Mouse (Mus musculus): Measurements from ENCODE around the gene Gm3448. TPM values are rescaled to one million over a fixed set of nuclear protein-coding genes. Genes with fewer than 3 reads are reported as not detected.
"Not testable (repeated sequence)": the region's sequence is repeated elsewhere in the genome, so short reads cannot be mapped to it uniquely, and the experiment has no call there.

Gm3448 gene
- polyA plus RNA-seq, 1 experiment = 0.13 TPM

DNA sequence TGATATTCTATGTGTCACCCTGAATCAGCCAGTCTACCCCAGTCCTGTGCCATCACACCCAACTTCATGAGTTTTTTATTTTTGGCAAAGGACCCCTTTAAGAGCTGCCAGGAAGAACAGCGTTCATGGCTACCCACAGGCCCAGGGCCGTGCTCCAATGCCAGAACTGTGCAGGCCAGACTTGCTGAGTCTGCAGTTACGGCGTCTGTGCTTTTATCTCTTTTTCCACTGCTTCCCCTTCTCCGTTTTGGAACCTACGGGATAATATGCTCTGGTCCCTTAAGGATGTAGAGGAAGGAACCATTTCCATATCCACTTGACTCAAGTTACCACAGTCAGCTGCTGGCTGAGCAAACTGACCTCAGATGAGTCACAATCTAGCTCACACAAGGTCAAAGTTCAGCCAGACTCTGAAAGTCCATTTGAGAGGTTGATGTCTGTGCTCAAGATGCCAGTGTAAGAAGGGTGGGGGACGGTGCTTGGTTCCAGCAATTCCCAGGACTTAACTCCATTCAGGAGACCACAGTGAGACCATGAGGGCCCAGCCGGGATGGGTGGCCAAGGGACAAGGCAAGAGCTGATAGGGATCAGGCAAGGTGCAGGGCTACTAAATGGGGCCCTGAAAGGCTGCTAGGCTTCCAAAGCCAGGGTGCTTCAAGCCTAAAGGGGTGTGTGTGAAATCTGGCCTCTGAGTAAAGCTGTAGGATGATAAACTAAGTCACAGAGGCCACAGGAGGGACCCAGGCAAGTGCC is 26.9 kb upstream of the Gm3448 start:
- TF ChIP-seq GATA1 (IDR thresholded peaks at IDR 0.05; ENCODE audit: low read length) (no peak), TAL1 (IDR thresholded peaks at IDR 0.05; ENCODE audit: low read length) (no peak)

DNA sequence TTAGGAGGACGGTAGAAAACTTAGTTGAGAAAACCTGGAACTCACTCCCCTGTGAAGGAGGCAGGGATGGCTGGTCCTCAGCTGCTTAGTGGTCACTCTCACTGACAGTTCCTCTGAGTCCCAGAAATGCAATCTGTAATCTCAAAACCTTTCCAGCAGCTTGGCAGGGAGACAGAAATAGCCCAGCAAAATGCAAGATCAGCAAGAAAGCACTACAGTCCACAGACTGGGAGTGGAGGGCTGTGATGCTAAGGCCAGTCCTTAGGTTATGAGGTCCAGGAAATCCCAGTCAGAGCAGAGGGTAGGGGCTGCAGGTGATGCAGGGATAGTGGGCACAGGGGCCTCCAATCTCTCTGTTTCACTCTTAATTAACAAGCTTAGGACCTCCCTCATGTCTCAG is 25.6 kb upstream of the Gm3448 start:
- no peaks in the 10 kb centered on the region for H3K27me3 ChIP-seq (ENCODE audit: control insufficient read depth)
- no peak for TF ChIP-seq TAL1 (IDR thresholded peaks at IDR 0.05; ENCODE audit: low read length)
- TF ChIP-seq GATA1 (IDR thresholded peaks at IDR 0.05; ENCODE audit: low read length) = no peak
- no peaks in the 10 kb centered on the region for H3K9me3 ChIP-seq (ENCODE audit: control insufficient read depth, low read length)
- peaks cover 31% of the 10 kb centered on the region for H3K36me3 ChIP-seq (ENCODE audit: control insufficient read depth)
- no peaks in the 10 kb centered on the region; the same call in 1 of the 2 replicates for H3K4me1 ChIP-seq (ENCODE audit: control insufficient read depth)
- no peak overlapping the region for H3K4me3 ChIP-seq (replicated peaks)

More for the DNA sequence above, 26.9 kb upstream of the Gm3448 start:
- Histone ChIP-seq H3K4me3 (replicated peaks) (no peak overlapping the region), H3K4me1 (ENCODE audit: control insufficient read depth) (no peaks in the 10 kb centered on the region; the same call in 1 of the 2 replicates), H3K9me3 (ENCODE audit: control insufficient read depth, low read length) (no peaks in the 10 kb centered on the region), H3K27me3 (ENCODE audit: control insufficient read depth) (no peaks in the 10 kb centered on the region), H3K36me3 (ENCODE audit: control insufficient read depth) (peaks cover 23% of the 10 kb centered on the region)

- Histone ChIP-seq H3K27me3 (ENCODE audit: control insufficient read depth) (no peaks in the 10 kb centered on the region), H3K9me3 (ENCODE audit: control insufficient read depth, low read length) (no peaks in the 10 kb centered on the region), H3K36me3 (ENCODE audit: control insufficient read depth) (peaks cover 40% of the 10 kb centered on the region), H3K4me1 (ENCODE audit: control insufficient read depth) (no peaks in the 10 kb centered on the region; the same call in 1 of the 2 replicates), H3K4me3 (replicated peaks) (no peak overlapping the region)
- TF ChIP-seq GATA1 (IDR thresholded peaks at IDR 0.05; ENCODE audit: low read length) (no peak), TAL1 (IDR thresholded peaks at IDR 0.05; ENCODE audit: low read length) (no peak)
Measured at GRCm38 (mm10) chr17:15066066-15066465, 24.7 kb upstream of the Gm3448 start.

DNA sequence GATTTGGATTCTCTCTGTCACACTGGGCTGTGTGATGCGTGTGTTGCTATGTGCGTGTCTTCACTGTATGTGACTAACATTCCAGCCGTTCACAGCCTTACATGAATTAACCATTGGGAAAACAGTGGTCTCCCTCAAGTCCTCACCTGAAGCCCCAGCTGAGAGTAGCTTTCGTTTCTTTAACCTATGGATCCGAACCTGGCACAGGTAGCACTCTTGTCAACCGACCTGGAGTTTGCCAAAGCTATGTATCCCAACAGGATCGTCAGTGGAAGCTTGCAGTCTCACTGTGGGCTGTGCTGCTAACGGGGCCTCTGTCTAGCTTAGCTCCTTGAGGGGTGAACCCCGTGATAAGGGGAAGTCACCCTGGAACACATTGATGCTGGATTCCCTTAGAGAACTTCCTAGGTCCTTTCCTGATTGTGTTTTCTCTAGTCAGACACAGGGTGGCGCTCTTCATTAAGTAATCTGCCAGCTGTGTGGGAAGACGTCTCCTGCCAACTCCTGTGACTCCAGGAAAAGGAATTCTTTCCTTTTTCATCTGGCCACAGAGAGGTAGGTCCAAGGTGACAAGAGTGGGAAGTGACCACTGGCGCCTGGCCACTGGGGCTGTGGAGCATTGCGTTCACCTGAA is 24.2 kb upstream of the Gm3448 start:
- no peaks in the 10 kb centered on the region for H3K9me3 ChIP-seq (ENCODE audit: control insufficient read depth, low read length)
- H3K4me3 ChIP-seq (replicated peaks) = no peak overlapping the region
- H3K4me1 ChIP-seq (ENCODE audit: control insufficient read depth) = no peaks in the 10 kb centered on the region; the same call in 1 of the 2 replicates
- no peaks in the 10 kb centered on the region for H3K27me3 ChIP-seq (ENCODE audit: control insufficient read depth)
- no peak for TF ChIP-seq TAL1 (IDR thresholded peaks at IDR 0.05; ENCODE audit: low read length)
- TF ChIP-seq GATA1 (IDR thresholded peaks at IDR 0.05; ENCODE audit: low read length) = no peak
- H3K36me3 ChIP-seq (ENCODE audit: control insufficient read depth) = peaks cover 45% of the 10 kb centered on the region

DNA sequence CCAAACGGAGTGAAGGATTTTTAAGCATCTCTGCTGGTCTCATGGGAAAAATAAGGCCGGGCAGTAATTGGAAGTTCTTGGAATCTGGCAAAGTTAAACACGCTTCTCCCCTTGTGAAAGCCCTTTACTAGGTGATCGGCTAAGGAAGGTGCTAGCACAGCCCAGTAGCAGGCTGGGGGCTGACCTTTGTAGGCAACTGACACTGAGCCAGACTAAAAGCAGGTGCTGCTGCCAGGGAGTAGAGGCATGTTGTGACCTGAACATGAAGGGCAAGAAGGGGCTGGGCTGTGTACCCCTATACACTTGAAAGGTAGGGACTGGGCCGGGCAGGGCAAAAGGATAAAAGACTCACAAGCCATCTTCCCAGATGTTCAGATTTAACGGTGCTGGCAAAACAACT is 19.0 kb upstream of the Gm3448 start:
- Histone ChIP-seq H3K4me1 (ENCODE audit: control insufficient read depth) (peaks cover 4% of the 10 kb centered on the region; the same call in 1 of the 2 replicates), H3K9me3 (ENCODE audit: control insufficient read depth, low read length) (no peaks in the 10 kb centered on the region), H3K4me3 (replicated peaks) (no peak overlapping the region), H3K27me3 (ENCODE audit: control insufficient read depth) (no peaks in the 10 kb centered on the region), H3K36me3 (ENCODE audit: control insufficient read depth) (peaks cover 91% of the 10 kb centered on the region)
- no peak for TF ChIP-seq TAL1 (IDR thresholded peaks at IDR 0.05; ENCODE audit: low read length)
- no peak for TF ChIP-seq GATA1 (IDR thresholded peaks at IDR 0.05; ENCODE audit: low read length)

DNA sequence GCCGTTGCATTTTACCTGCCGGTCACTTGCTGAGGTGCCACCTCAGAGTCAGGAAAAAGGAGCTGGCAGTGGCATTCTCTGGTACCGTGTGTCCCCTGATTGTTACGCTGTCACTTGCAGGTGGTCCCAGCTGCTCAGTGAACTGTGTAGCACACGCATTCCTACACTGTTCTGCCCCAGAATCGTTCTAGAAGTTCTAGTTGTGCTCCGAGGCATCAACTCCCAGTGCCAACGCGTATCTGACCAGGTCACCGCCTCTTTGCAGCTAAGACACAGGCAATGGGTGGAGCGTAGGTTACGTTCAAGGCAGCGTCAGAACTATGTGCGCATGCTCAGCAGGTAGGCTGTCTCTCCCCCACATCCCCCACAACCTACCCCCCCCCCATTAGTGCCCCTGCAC is 18.3 kb upstream of the Gm3448 start:
- H3K36me3 ChIP-seq (ENCODE audit: control insufficient read depth) = peaks cover 92% of the 10 kb centered on the region
- TF ChIP-seq GATA1 (IDR thresholded peaks at IDR 0.05; ENCODE audit: low read length) (no peak), TAL1 (IDR thresholded peaks at IDR 0.05; ENCODE audit: low read length) (no peak)

GRCm38 (mm10) chr17:15058161-15058591 is 16.8 kb upstream of the Gm3448 start:
- Histone ChIP-seq H3K36me3 (ENCODE audit: control insufficient read depth) (peaks cover 80% of the 10 kb centered on the region), H3K27me3 (ENCODE audit: control insufficient read depth) (no peaks in the 10 kb centered on the region), H3K9me3 (ENCODE audit: control insufficient read depth, low read length) (no peaks in the 10 kb centered on the region), H3K4me3 (replicated peaks) (no peak overlapping the region), H3K4me1 (ENCODE audit: control insufficient read depth) (peaks cover 4% of the 10 kb centered on the region; the same call in 1 of the 2 replicates)
- no peak for TF ChIP-seq TAL1 (IDR thresholded peaks at IDR 0.05; ENCODE audit: low read length)
- TF ChIP-seq GATA1 (IDR thresholded peaks at IDR 0.05; ENCODE audit: low read length) = no peak

More for the DNA sequence above, 18.3 kb upstream of the Gm3448 start:
- H3K9me3 ChIP-seq (ENCODE audit: control insufficient read depth, low read length) = no peaks in the 10 kb centered on the region
- H3K4me3 ChIP-seq (replicated peaks) = no peak overlapping the region
- no peaks in the 10 kb centered on the region for H3K27me3 ChIP-seq (ENCODE audit: control insufficient read depth)
- H3K4me1 ChIP-seq (ENCODE audit: control insufficient read depth) = peaks cover 4% of the 10 kb centered on the region; the same call in 1 of the 2 replicates

GRCm38 (mm10) chr17:15055925-15056324 is 14.6 kb upstream of the Gm3448 start:
- Histone ChIP-seq H3K36me3 (ENCODE audit: control insufficient read depth) (peaks cover 57% of the 10 kb centered on the region), H3K27me3 (ENCODE audit: control insufficient read depth) (no peaks in the 10 kb centered on the region), H3K4me1 (ENCODE audit: control insufficient read depth) (peaks cover 4% of the 10 kb centered on the region; the same call in 1 of the 2 replicates), H3K4me3 (replicated peaks) (no peak overlapping the region), H3K9me3 (ENCODE audit: control insufficient read depth, low read length) (no peaks in the 10 kb centered on the region)
- TF ChIP-seq GATA1 (IDR thresholded peaks at IDR 0.05; ENCODE audit: low read length) (no peak), TAL1 (IDR thresholded peaks at IDR 0.05; ENCODE audit: low read length) (no peak)

DNA sequence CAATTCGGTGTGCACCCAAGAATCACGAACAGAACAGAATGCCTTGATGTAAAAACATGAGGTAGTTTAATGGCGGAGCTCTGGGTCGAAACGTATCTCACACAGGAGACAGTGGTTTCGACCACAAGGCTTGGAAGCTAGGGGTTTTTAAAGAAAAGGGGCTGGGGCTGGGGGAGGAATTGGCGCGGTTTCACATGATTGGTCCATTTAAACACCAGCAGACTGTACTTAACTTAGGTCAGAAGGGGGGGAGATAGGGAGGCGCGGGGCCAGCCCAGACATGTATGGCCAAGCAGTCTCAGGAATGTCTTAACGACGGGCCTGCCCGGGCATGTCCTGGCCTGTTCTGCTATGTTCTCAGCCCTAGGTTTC is 12.5 kb upstream of the Gm3448 start:
- not testable (repeated sequence) for H3K27me3 ChIP-seq (ENCODE audit: control insufficient read depth); H3K4me3 ChIP-seq (replicated peaks); H3K9me3 ChIP-seq (ENCODE audit: control insufficient read depth, low read length); H3K4me1 ChIP-seq (ENCODE audit: control insufficient read depth)
- H3K36me3 ChIP-seq (ENCODE audit: control insufficient read depth) = peaks cover 36% of the 10 kb centered on the region

- not testable (repeated sequence) for H3K4me1 ChIP-seq (ENCODE audit: control insufficient read depth); H3K27me3 ChIP-seq (ENCODE audit: control insufficient read depth); H3K9me3 ChIP-seq (ENCODE audit: control insufficient read depth, low read length); H3K4me3 ChIP-seq (replicated peaks)
- peaks cover 31% of the 10 kb centered on the region for H3K36me3 ChIP-seq (ENCODE audit: control insufficient read depth)
Measured at GRCm38 (mm10) chr17:15053183-15053828, 12.0 kb upstream of the Gm3448 start.

GRCm38 (mm10) chr17:15052766-15053165 is 11.4 kb upstream of the Gm3448 start:
- peaks cover 26% of the 10 kb centered on the region for H3K36me3 ChIP-seq (ENCODE audit: control insufficient read depth)
- not testable (repeated sequence) for H3K27me3 ChIP-seq (ENCODE audit: control insufficient read depth); H3K4me3 ChIP-seq (replicated peaks); H3K4me1 ChIP-seq (ENCODE audit: control insufficient read depth); H3K9me3 ChIP-seq (ENCODE audit: control insufficient read depth, low read length)

DNA sequence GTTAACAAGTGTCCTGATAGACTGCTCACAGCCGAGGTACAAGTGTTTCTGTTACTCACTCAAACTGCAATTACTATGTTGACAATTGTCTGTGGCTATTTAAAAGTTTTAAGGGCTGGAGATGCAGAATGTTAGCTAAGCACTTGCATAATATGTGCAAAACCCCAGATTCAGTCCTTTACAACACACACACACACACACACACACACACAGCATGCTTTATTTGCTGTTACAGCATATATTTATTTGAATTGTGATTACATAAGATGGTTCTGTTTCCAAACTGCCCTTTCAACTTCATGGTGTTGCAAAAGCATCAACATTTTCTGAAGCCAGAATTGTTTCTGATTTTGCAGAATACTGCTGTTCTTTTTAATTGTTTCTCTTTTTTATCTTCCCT is 9.0 kb upstream of the Gm3448 start:
- not testable (repeated sequence) for H3K36me3 ChIP-seq (ENCODE audit: control insufficient read depth); H3K4me1 ChIP-seq (ENCODE audit: control insufficient read depth); H3K9me3 ChIP-seq (ENCODE audit: control insufficient read depth, low read length); H3K27me3 ChIP-seq (ENCODE audit: control insufficient read depth); H3K4me3 ChIP-seq (replicated peaks)

- not testable (repeated sequence) for H3K9me3 ChIP-seq (ENCODE audit: control insufficient read depth, low read length); H3K27me3 ChIP-seq (ENCODE audit: control insufficient read depth)
Measured at GRCm38 (mm10) chr17:15040455-15040854, 882 bp downstream of the Gm3448 start.

More at GRCm38 (mm10) chr17:15040455-15040854, 882 bp downstream of the Gm3448 start:
- H3K4me1 ChIP-seq (ENCODE audit: control insufficient read depth); H3K4me3 ChIP-seq (replicated peaks); H3K36me3 ChIP-seq (ENCODE audit: control insufficient read depth): not testable (repeated sequence)
